Mouse (Mus musculus) hindbrain, embryonic 14.5 days (tissue): Measurements from ENCODE around the gene Flad1. TPM values are rescaled to one million over a fixed set of nuclear protein-coding genes. Genes with fewer than 3 reads are reported as not detected.
A peak's percentile ranks its signal among the peaks of the same experiment; 100 is the strongest.

Experiments
- ATAC-seq: fragments of 200-750 bp; cut with Nextera tagmentation; 2 replicates; pipeline ENCODE4 v1.8.0; 2017; ENCODE audit warnings: moderate number of reproducible peaks, mild to moderate bottlenecking, moderate TSS enrichment, moderate library complexity; ENCODE audit not compliant: low FRiP score
- DNase-seq: peaks from one replicate; pipeline ENCODE4 v3.0.0-alpha.2; 2015; ENCODE audit warnings: low spot score
- H3K27ac ChIP-seq: fragments of 300-500 bp; sonication (generic); 2 replicates; pipeline ENCODE4 v1.5.1; 2014; ENCODE audit warnings: mild to moderate bottlenecking, moderate library complexity
- H3K27me3 ChIP-seq: fragments of 300-500 bp; sonication (generic); 2 replicates; pipeline ENCODE4 v1.6.1; 2014; ENCODE audit warnings: mild to moderate bottlenecking, low read length, mixed read lengths; ENCODE audit not compliant: control insufficient read depth, insufficient read depth
- H3K36me3 ChIP-seq: fragments of 300-500 bp; sonication (generic); replicated peaks from 2 replicates; pipeline ENCODE4 v1.6.1; 2014; ENCODE audit not compliant: control insufficient read depth, insufficient read depth
- H3K4me1 ChIP-seq: fragments of 300-500 bp; sonication (generic); replicated peaks from 2 replicates; pipeline ENCODE4 v1.6.1; 2014; ENCODE audit warnings: antibody characterized with exemption, low read length, mixed read lengths; ENCODE audit not compliant: control insufficient read depth, insufficient read depth
- H3K4me2 ChIP-seq: fragments of 300-500 bp; sonication (generic); replicated peaks from 2 replicates; pipeline ENCODE4 v1.6.1; 2014; ENCODE audit warnings: mild to moderate bottlenecking, moderate library complexity
- H3K4me3 ChIP-seq: fragments of 300-500 bp; sonication (generic); replicated peaks from 2 replicates; pipeline ENCODE4 v1.5.1; 2014; ENCODE audit warnings: mild to moderate bottlenecking, low read length
- H3K9ac ChIP-seq: fragments of 300-500 bp; sonication (generic); 2 replicates; pipeline ENCODE4 v1.6.1; 2014
- H3K9me3 ChIP-seq: fragments of 300-500 bp; sonication (generic); 2 replicates; pipeline ENCODE4 v1.6.1; 2016; ENCODE audit warnings: low read length; ENCODE audit not compliant: control insufficient read depth
- WGBS: fragments of 180-500 bp; shearing (Covaris S2); extraction: QIAGEN DNeasy Blood & Tissue Kit; methylation state at CpG from one replicate; pipeline ENCODE4 v1.1.7; 2014; 5-methylcytosine and 5-hydroxymethylcytosine counted together
- polyA plus RNA-seq: library from polyadenylated mRNA; unstranded; fragments of >200 nt; fragmentation: Nextera tagmentation; extraction: Ambion mirVana; gene quantifications from 2 replicates; pipeline ENCODE4 v1.2.1, GENCODE M21; 2014

Flad1 gene
- polyA plus RNA-seq, 1 experiment from 2014 or later: 30.8 TPM

DNA sequence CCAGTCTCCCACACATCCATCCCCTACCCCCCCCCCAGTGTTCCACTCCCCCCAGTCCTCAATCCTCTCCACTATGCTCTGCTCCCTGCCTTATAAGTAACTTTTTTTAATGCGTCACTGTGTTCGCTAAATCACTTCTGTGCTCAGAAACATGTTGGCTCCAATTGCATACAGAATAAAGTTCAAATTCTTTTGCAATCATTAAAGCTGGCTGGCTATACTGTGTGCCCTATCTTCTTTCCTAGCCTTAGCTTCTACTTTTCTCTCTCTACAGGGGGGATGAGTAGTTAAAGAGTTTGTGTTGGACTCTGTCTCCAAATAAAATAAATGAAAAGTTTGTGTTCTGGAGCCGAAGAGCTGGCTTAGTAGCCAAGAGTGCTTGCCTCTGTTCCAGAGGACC lies 2.0 kb downstream of the Flad1 start:
- Histone ChIP-seq H3K27ac (no peak overlapping the region), H3K27me3 (no peaks in the 10 kb centered on the region), H3K9ac (no peak overlapping the region), H3K36me3 (peaks cover 29% of the 10 kb centered on the region), H3K4me3 (no peak overlapping the region), H3K4me1 (peaks cover 8% of the 10 kb centered on the region), H3K9me3 (no peaks in the 10 kb centered on the region), H3K4me2 (no peak overlapping the region)
- over 99% methylated on average over 3 of the region's 3 CpGs for WGBS
- ATAC-seq: no peak
- DNase-seq: no peak

DNA sequence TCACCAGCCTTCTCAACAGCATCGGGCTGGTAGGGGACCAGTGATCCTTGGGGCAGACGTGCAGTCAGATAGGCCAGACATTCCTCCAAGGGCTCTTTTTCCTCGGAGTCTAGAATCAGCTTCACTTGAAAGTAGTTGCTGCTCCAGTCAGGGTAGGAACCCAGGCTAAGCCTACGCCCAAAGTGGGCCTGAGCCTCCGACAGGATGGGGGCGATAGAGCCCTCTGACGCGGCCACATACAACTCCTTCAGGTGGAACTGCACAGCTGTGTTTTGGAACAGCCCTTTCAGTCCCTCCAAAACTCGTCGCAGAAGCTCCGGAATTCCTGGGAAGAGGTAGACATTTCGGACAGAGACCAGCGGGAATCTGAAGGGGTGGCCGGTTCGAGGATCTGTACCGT lies 3.2 kb downstream of the Flad1 start:
- H3K4me2 ChIP-seq: no peak overlapping the region
- H3K4me1 ChIP-seq: peaks cover 8% of the 10 kb centered on the region
- peaks cover 34% of the 10 kb centered on the region for H3K36me3 ChIP-seq
- WGBS: 62% methylated on average over 16 of the region's 16 CpGs
- ATAC-seq (no peak), DNase-seq (no peak)
- no peak overlapping the region for H3K4me3 ChIP-seq
- no peak overlapping the region for H3K9ac ChIP-seq
- H3K27ac ChIP-seq: no peak overlapping the region
- no peaks in the 10 kb centered on the region for H3K27me3 ChIP-seq
- no peaks in the 10 kb centered on the region for H3K9me3 ChIP-seq

DNA sequence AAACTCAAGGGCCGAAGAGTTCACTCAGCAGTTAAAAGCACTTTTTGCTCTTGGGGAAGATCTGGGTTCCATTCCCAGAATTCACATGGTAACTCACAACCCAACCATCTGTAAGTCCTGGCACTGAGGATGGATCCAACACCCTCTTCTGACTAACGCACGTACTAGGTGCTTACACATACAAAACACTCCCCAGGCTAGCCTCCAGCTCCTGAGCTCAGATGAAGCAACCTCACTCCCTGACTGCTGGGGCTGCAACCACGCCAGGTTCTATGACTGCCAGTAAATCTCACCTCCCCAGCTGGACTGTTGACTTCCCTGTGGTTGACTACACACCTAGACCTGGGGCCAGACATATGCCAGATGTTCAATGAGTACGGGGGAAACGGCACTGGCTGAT lies 4.8 kb downstream of the Flad1 start:
- no peak for DNase-seq
- whole genome bisulfite sequencing: 93% methylated on average over 6 of the region's 6 CpGs
- Histone ChIP-seq H3K4me3 (no peak overlapping the region), H3K9me3 (no peaks in the 10 kb centered on the region), H3K36me3 (peaks cover 50% of the 10 kb centered on the region), H3K27me3 (no peaks in the 10 kb centered on the region), H3K4me1 (peaks cover 8% of the 10 kb centered on the region), H3K4me2 (no peak overlapping the region), H3K9ac (no peak overlapping the region), H3K27ac (no peak overlapping the region)
- no peak for ATAC-seq

DNA sequence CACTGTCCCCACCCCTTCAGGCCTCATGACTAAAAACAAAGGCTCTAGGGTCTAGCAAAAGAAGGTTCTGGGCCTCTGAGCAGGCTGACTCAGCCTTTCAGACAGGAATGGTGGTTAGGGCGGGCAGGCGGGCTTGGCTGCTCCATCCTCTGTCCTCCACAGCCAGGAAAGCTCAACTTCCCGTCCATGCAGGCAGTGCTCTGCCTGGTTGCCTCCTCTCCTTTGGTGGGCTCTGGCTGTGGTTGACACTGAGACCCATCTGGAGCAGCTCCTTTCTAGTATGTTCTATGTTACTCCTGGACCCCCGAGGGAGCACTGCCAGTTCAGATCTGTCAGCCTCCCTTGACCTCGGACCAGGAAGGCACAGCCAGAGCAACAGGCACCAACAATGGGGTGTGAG lies 9.0 kb downstream of the Flad1 start, which contains the start of gene Lenep:
Lenep (minus strand) TSS at position 101 of the 400 bp plus-strand sequence.
- Histone ChIP-seq H3K4me2 (no peak within 1 kb of the TSS), H3K27me3 (no peaks in the 10 kb centered on the region), H3K4me1 (no peaks in the 10 kb centered on the region), H3K27ac (no peak within 1 kb of the TSS), H3K36me3 (peaks cover 58% of the 10 kb centered on the region), H3K9me3 (no peaks in the 10 kb centered on the region), H3K9ac (no peak within 1 kb of the TSS), H3K4me3 (no peak within 1 kb of the TSS)
- DNase-seq: no peak
- WGBS: 73% methylated on average over 5 of the region's 5 CpGs
- ATAC-seq: no peak

DNA sequence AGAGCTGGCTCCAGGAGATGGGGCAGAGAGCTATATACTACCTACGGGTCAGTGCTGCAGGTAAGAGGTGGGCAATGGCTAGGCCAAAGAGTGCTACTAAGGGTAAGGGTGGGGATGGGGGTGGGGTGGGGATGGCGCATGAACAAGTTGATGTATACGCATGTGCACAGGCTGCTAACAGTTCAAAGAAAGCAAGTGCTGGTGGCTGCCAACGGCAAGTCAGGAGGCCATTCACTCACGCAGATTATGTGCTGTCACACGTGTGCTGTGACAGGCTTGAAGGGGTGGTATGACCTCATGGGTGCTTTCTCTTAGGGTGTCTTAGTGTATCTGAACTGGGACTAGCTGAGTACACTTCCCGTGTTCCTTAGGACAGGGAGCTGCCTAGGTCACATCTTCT lies 10.3 kb downstream of the Flad1 start:
- peaks cover 51% of the 10 kb centered on the region for H3K36me3 ChIP-seq

DNA sequence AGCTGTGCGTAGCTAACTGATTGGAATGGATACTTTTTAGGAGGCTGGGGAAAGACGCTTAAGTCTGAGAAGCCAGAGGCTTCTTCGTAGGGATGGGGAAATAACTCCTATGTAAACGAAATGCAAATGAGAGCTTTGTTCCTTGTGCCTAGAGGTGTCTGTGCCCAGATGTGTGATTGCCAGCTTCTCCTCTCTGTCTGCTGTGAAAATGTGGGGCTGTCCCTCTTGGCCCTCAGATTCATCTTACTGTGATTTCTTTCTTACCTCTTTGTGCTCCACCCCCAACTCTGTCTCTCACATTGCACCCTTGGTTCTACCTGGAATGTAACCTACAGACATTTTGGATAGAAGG lies 15.0 kb downstream of the Flad1 start:
- Histone ChIP-seq H3K4me1 (peaks cover 35% of the 10 kb centered on the region), H3K27me3 (peaks cover 31% of the 10 kb centered on the region), H3K36me3 (peaks cover 8% of the 10 kb centered on the region), H3K4me3 (peak overlapping the region; percentile 48), H3K27ac (no peak overlapping the region), H3K4me2 (peak overlapping the region; percentile 100), H3K9ac (peak overlapping the region; percentile 41; the same call in 1 of the 2 replicates), H3K9me3 (no peaks in the 10 kb centered on the region)
- ATAC-seq (no peak), DNase-seq (no peak)
- WGBS: 0% methylated on average over 4 of the region's 4 CpGs

More for the DNA sequence above, 10.3 kb downstream of the Flad1 start:
- no peak for ATAC-seq
- Histone ChIP-seq H3K9me3 (no peaks in the 10 kb centered on the region), H3K4me1 (0 out of 2 replicates have a peak, but pooled peaks cover 3% of the 10 kb centered on the region), H3K4me3 (no peak overlapping the region), H3K4me2 (no peak overlapping the region), H3K9ac (no peak overlapping the region), H3K27me3 (no peaks in the 10 kb centered on the region), H3K27ac (no peak overlapping the region)
- DNase-seq: no peak
- WGBS: 90% methylated on average over 7 of the region's 7 CpGs

DNA sequence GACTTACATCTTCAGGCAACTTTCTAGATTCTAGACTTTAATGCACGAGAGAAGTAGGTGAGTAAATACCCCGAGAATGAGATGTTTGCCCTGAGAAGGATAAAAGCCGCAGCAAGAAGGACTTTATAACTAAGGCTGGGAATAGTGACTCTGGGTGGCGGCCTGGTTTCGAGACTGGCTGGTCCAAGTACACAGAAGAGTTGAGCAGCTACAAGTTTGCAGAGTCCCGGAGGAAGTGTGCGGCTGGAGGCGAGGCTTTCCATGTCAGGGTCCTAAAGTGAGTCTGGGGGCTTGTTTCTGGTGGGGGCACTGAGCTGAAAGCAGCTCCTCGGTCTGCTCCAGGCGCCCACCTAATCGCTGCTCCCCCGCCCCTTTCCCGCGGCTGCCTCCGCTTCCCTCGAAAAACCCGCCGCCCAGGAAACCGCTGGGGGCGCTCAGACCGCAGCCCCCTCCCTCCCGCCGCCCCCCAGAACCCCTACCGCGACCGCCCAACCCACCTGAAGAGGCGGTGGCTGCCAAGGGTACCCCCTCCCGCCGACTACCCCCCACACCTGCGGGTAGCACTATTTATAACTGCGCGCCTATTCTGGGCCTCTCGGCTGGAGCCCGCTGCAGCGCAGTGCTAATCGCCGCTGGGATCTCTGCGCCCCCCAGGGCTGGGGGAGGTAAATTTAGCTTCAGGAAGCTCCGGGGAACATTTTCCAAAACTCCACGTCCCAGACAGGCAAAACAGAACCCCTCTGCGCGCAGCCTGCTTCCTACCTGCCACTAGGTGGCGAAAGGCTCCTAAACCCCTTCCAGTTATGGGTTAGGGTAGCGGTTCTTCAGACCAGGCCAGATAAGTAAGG lies 15.6 kb downstream of the Flad1 start:
- Histone ChIP-seq H3K9me3 (no peaks in the 10 kb centered on the region), H3K4me3 (peak overlapping the region; percentile 48), H3K36me3 (peaks cover 2% of the 10 kb centered on the region; the same call in 1 of the 2 replicates), H3K4me1 (peaks cover 41% of the 10 kb centered on the region), H3K4me2 (peak overlapping the region; percentile 100), H3K27me3 (peaks cover 31% of the 10 kb centered on the region), H3K9ac (peak overlapping the region; percentile 41), H3K27ac (no peak overlapping the region)
- DNase-seq: peak; percentile 74
- no peak for ATAC-seq
- under 1% methylated on average over 43 of the region's 44 CpGs for WGBS

DNA sequence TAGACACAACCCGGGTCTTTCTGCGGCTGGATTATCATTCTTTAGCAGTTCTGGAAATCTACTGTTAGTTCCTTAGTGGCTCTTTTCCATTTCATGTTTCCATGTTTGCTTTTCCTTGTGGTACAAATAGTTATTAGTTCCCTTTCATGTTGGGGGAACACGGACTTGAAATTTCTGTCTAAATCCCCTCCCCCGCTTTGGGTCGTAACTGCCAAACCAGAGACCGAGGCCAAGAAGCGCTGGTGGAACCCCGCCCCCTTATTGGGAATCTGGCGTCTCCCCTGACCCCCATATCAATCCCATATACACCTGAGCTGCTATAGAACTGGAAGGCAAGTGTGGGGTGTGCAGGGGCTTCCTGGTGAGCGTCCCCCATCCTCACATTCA lies 16.3 kb downstream of the Flad1 start:
- H3K27me3 ChIP-seq: peaks cover 31% of the 10 kb centered on the region
- no peaks in the 10 kb centered on the region for H3K9me3 ChIP-seq
- H3K4me3 ChIP-seq: peak overlapping the region; percentile 48
- 2% methylated on average over 10 of the region's 10 CpGs for WGBS
- ATAC-seq (no peak), DNase-seq (no peak)
- no peak overlapping the region for H3K27ac ChIP-seq
- H3K9ac ChIP-seq: no peak overlapping the region
- H3K4me2 ChIP-seq: peak overlapping the region; percentile 100
- no peaks in the 10 kb centered on the region for H3K36me3 ChIP-seq
- H3K4me1 ChIP-seq: peaks cover 47% of the 10 kb centered on the region

DNA sequence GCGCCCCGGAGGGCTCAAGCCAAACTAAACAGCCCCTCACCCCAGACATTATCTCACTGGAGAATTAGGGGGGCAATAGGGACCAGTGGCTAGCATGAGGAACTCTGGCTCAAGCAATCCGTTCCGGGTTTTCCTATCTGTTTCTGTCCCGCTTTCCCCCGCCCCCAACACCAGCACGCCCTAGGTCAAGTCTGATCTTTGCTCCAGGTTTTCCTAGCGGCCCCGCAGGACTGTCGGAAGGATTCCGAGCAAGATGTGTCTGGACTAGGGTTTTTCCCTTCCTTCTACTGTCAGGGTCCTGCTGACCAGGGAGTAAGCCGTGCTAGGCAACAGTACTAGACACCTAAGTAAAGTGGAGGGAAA lies 16.8 kb downstream of the Flad1 start:
- peak overlapping the region; percentile 100 for H3K4me2 ChIP-seq
- no peak overlapping the region for H3K27ac ChIP-seq
- H3K4me1 ChIP-seq: peaks cover 48% of the 10 kb centered on the region
- H3K36me3 ChIP-seq: no peaks in the 10 kb centered on the region
- peak; percentile 64 for DNase-seq
- no peaks in the 10 kb centered on the region for H3K9me3 ChIP-seq
- H3K9ac ChIP-seq: no peak overlapping the region
- WGBS: under 1% methylated on average over 12 of the region's 12 CpGs
- peak overlapping the region; percentile 48 for H3K4me3 ChIP-seq
- peaks cover 31% of the 10 kb centered on the region for H3K27me3 ChIP-seq
- ATAC-seq: 0 out of 2 replicates have a peak, but pooled peaks have one; percentile 7
